Mouse (Mus musculus) olfactory bulb, adult 2 months (tissue): ENCODE measurements at regions not wholly inside any gene's neighbourhood (a gene's known extent, or its start where the extent isn't known, plus 50 kb on each side); places are given as distances from the start of the nearest gene placed in this dataset.

Source experiments
- H3K27ac ChIP-seq: fragments of 200-500 bp; 2 replicates; pipeline ENCODE4 v1.5.1; 2012; ENCODE audit warnings: low read depth, low read length; ENCODE audit not compliant: insufficient read depth
- H3K4me1 ChIP-seq: fragments of 200-500 bp; 2 replicates; pipeline ENCODE4 v1.6.1; 2012; ENCODE audit warnings: low read length; ENCODE audit not compliant: control insufficient read depth, insufficient read depth
- H3K4me3 ChIP-seq: fragments of 200-500 bp; 2 replicates; pipeline ENCODE4 v1.5.1; 2012; ENCODE audit warnings: mild to moderate bottlenecking, low read depth, low read length, moderate library complexity; ENCODE audit not compliant: insufficient read depth
- CTCF ChIP-seq: fragments of 200-500 bp; IDR thresholded peaks from 2 replicates; pipeline ENCODE4 v1.5.1; 2012; ENCODE audit warnings: low read depth, mild to moderate bottlenecking, low read length, moderate library complexity; ENCODE audit not compliant: insufficient read depth
- POLR2A ChIP-seq: fragments of 200-500 bp; IDR thresholded peaks from 2 replicates; pipeline ENCODE4 v1.6.1; 2012; ENCODE audit warnings: mild to moderate bottlenecking, low read depth, low read length, moderate library complexity; ENCODE audit not compliant: insufficient read depth
- WGBS: fragments of 180-500 bp; shearing (Covaris S2); methylation state at CpG from one replicate; pipeline ENCODE4 v1.1.7; 2018; 5-methylcytosine and 5-hydroxymethylcytosine counted together

- Histone ChIP-seq H3K27ac (no peak overlapping the region), H3K4me3 (no peak overlapping the region), H3K4me1 (peaks cover 8% of the 10 kb centered on the region)
- 26% methylated on average over 5 of the region's 5 CpGs for WGBS
- no peak for TF ChIP-seq CTCF
- TF ChIP-seq POLR2A, result no peak
Observed at GRCm38 (mm10) chr13:60020175-60020487, 157.0 kb downstream of the Gas1 start.

- 39% methylated on average over 13 of the region's 13 CpGs for WGBS
- no peak overlapping the region for H3K27ac ChIP-seq
- TF ChIP-seq POLR2A, result no peak
- no peak for TF ChIP-seq CTCF
- H3K4me3 ChIP-seq, result no peak overlapping the region
- H3K4me1 ChIP-seq, result peaks cover 8% of the 10 kb centered on the region
Observed at GRCm38 (mm10) chr13:60019291-60020174, 157.6 kb downstream of the Gas1 start.

DNA sequence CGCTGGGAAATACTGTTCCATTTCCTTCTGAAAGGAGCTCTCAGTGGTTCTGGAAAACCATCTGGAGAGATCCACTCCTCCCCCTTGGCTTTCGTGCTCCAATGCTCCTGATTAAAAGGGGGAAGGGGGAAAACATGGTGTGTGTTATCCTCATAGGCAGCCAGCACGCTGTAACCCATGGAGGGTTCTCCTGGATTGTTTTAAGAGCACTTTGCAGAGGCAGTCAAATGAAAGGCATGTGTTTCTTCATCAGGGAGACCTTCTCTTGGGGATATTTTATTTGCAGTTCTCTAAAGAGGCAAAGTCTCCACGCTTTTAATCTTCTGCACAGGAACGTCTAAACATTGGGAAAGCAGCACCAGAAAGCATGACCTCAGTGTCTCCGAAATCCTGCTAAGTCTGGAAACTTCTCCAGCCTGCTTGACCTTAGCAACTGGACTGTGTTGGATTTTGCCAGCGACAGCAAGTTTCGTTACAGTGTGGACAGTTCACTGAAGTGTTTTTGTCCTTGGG is 161.3 kb downstream of the Gas1 start:
- Histone ChIP-seq H3K4me3 (no peak overlapping the region), H3K27ac (no peak overlapping the region), H3K4me1 (peaks cover 8% of the 10 kb centered on the region)
- no peak for TF ChIP-seq POLR2A
- no peak for TF ChIP-seq CTCF
- 59% methylated on average over 8 of the region's 8 CpGs for WGBS

- no peak for TF ChIP-seq CTCF
- TF ChIP-seq POLR2A, result no peak
- no peak overlapping the region for H3K4me3 ChIP-seq
- no peaks in the 10 kb centered on the region; the same call in 1 of the 2 replicates for H3K4me1 ChIP-seq
- no peak overlapping the region for H3K27ac ChIP-seq
- 82% methylated on average over 16 of the region's 16 CpGs for WGBS
Observed at GRCm38 (mm10) chr13:60012046-60012813, 164.9 kb downstream of the Gas1 start.

DNA sequence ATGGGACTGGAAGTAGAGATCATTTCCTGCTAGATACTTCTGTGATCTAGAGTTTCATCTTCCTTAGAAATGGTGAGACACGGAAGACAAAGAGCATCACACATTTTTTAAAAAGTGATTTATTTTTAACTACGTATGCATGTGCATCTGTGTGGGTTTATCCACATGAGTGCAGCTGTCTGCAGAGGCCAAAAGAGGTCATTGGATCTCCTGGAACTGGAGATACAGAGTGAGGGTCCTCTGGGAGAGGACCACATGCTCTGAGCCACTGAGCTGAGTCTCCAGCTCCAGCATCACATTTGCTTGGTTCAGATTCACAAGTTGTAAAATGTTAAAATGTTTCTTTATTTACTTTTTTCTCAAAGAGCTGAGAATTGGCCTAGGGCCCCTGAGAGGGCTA is 166.1 kb downstream of the Gas1 start:
- H3K4me3 ChIP-seq, result no peak overlapping the region
- WGBS, result 85% methylated on average over 2 of the region's 2 CpGs
- no peaks in the 10 kb centered on the region; the same call in 1 of the 2 replicates for H3K4me1 ChIP-seq
- no peak overlapping the region for H3K27ac ChIP-seq
- TF ChIP-seq POLR2A (no peak), CTCF (no peak)

DNA sequence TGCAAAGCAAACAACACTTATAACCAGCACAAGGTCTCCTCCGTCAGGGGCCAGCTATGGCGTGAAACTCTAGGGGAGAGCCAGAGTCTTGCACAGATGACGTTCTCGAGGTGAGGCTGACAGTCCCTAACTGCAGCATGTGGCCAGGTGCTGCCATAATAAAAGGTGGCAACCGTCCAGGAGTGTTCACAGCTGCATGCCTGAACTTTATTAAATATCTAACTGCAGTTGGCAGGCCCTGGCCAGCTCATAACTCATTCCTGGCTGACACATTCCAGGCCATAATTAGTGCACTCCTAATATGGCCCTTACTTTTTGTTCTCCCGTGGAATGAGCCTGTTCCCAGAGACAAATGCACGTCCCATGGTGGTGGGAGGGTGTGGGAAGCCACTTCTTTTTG is 169.6 kb downstream of the Gas1 start:
- TF ChIP-seq CTCF, result no peak
- no peak for TF ChIP-seq POLR2A
- no peak overlapping the region for H3K27ac ChIP-seq
- H3K4me1 ChIP-seq, result no peaks in the 10 kb centered on the region; the same call in 1 of the 2 replicates
- 66% methylated on average over 7 of the region's 7 CpGs for WGBS
- no peak overlapping the region for H3K4me3 ChIP-seq

DNA sequence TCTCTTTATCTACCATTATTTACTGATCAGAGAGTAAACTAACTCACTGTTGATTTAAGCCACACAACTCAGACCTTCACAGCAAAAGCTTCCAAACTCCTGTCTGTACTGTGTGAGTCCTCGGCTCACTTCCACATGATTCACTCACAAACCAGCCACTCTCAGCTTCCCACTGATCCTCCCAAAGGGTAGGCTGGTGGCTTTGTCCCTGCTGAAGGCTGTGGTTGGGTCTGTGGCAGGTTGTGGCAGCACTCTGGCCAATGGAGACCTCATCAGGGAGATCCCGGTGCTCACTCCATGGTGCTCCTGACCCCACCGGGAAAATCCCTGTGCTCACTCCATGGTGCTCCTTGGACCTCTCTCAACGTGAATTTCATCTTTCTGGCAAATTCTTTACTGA is 170.1 kb downstream of the Gas1 start:
- no peak for TF ChIP-seq CTCF
- no peak for TF ChIP-seq POLR2A
- 90% methylated on average over 4 of the region's 4 CpGs for WGBS
- H3K4me1 ChIP-seq, result no peaks in the 10 kb centered on the region; the same call in 1 of the 2 replicates
- H3K27ac ChIP-seq, result no peak overlapping the region
- H3K4me3 ChIP-seq, result no peak overlapping the region

GRCm38 (mm10) chr13:60004611-60005010 is 172.6 kb downstream of the Gas1 start:
- TF ChIP-seq CTCF (no peak), POLR2A (no peak)
- H3K27ac ChIP-seq, result no peak overlapping the region
- no peaks in the 10 kb centered on the region; the same call in 1 of the 2 replicates for H3K4me1 ChIP-seq
- 89% methylated on average over 2 of the region's 2 CpGs for WGBS
- no peak overlapping the region for H3K4me3 ChIP-seq

- no peak for TF ChIP-seq POLR2A
- no peak for TF ChIP-seq CTCF
- WGBS, result 95% methylated on average over 8 of the region's 8 CpGs
- no peak overlapping the region for H3K27ac ChIP-seq
- H3K4me3 ChIP-seq, result no peak overlapping the region
- no peaks in the 10 kb centered on the region for H3K4me1 ChIP-seq
Observed at GRCm38 (mm10) chr13:60002098-60002497, 175.1 kb downstream of the Gas1 start.

DNA sequence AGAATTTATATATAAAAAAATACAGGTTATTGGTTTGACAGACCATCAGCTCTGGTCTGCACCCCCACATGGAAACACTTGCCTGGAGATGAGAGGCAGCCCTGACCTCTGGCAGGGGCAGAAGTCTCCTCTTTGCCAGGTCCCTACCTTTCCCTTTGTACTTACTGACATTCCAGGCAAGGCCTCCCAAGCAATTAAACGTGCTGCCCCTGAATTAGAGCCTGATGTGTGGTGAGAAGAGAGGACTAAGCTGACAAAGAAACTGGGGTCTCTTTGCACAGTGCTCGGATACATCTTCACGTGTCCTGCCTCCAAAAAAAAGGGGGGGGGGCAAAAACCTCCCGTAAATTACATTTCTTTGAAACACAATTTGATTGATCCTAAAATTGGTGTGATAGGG is 175.5 kb downstream of the Gas1 start:
- H3K27ac ChIP-seq, result no peak overlapping the region
- WGBS, result 73% methylated on average over 4 of the region's 4 CpGs
- TF ChIP-seq POLR2A, result no peak
- H3K4me3 ChIP-seq, result no peak overlapping the region
- no peaks in the 10 kb centered on the region for H3K4me1 ChIP-seq
